Mouse (Mus musculus) megakaryocyte, embryonic 14.5 days (primary cell): ENCODE data around the gene Samd4b.

Experiments
- FLI1 ChIP-seq: IDR thresholded peaks from 2 replicates; pipeline ENCODE4 v1.6.1; 2012; ENCODE audit warnings: low read length, inconsistent platforms, mixed read lengths
- GATA1 ChIP-seq: IDR thresholded peaks from 3 replicates; pipeline ENCODE4 v1.6.1; 2012; ENCODE audit warnings: mixed read lengths, low read length, inconsistent platforms, borderline replicate concordance

GRCm38 (mm10) chr7:28570982-28571682 lies 26.8 kb downstream of the Samd4b start:
- no peak for TF ChIP-seq GATA1
- TF ChIP-seq FLI1: no peak
